Mouse (Mus musculus) gastrocnemius, adult 2 months (tissue): ENCODE measurements around the gene Fgfr2. TPM values are rescaled to one million over a fixed set of nuclear protein-coding genes. Genes with fewer than 3 reads are reported as not detected.

Source experiments
- DNase-seq: peaks from one replicate; pipeline ENCODE4 v3.0.0; 2022
- H3K27ac ChIP-seq: fragments of 200-600 bp; 2 replicates; pipeline ENCODE4 v1.8.1; 2022; ENCODE audit warnings: mild to moderate bottlenecking
- H3K4me3 ChIP-seq: fragments of 200-600 bp; 2 replicates; pipeline ENCODE4 v1.8.1; 2022; ENCODE audit warnings: mild to moderate bottlenecking, moderate library complexity
- CTCF ChIP-seq: fragments of 200-600 bp; IDR thresholded peaks from 2 replicates; pipeline ENCODE4 v1.8.1; 2022; ENCODE audit warnings: antibody characterized with exemption, mild to moderate bottlenecking, moderate library complexity
- intact Hi-C: fragments of 180-260 bp; cut with DNase I; formaldehyde crosslinking; loops from one replicate; pipeline ENCODE4 v1.15.1; 2025
- total RNA-seq, 2 experiments: library from RNA; stranded (reverse); gene quantifications; 2 replicates each; pipeline ENCODE4 v1.2.3; 2021

The Fgfr2 gene
- total RNA-seq, 2 experiments from 2014 or later: 0.15 to 0.33 TPM

GRCm38 (mm10) chr7:132380634-132381336, 742.4 kb downstream of the Fgfr2 start:
- no peak for TF ChIP-seq CTCF
- no peak for DNase-seq
- H3K27ac ChIP-seq: no peak overlapping the region
- no peak overlapping the region for H3K4me3 ChIP-seq
- intact Hi-C loops: no loop called here

GRCm38 (mm10) chr7:132377913-132378312, 745.2 kb downstream of the Fgfr2 start:
- Histone ChIP-seq H3K27ac (no peak overlapping the region), H3K4me3 (no peak overlapping the region)
- TF ChIP-seq CTCF: no peak
- intact Hi-C loops: no loop called here
- no peak for DNase-seq

GRCm38 (mm10) chr7:132373594-132374378, 749.4 kb downstream of the Fgfr2 start:
- H3K27ac ChIP-seq: no peak overlapping the region

GRCm38 (mm10) chr7:132372752-132373513, 750.2 kb downstream of the Fgfr2 start:
- intact Hi-C loops: no loop called here
- no peak for DNase-seq
- Histone ChIP-seq H3K27ac (no peak overlapping the region), H3K4me3 (no peak overlapping the region)
- TF ChIP-seq CTCF: no peak

More at GRCm38 (mm10) chr7:132373594-132374378, 749.4 kb downstream of the Fgfr2 start:
- H3K4me3 ChIP-seq: no peak overlapping the region
- intact Hi-C loops: no loop called here
- no peak for DNase-seq
- TF ChIP-seq CTCF: no peak

GRCm38 (mm10) chr7:132371832-132372231, 751.3 kb downstream of the Fgfr2 start:
- no peak overlapping the region for H3K4me3 ChIP-seq
- intact Hi-C loops: no loop called here
- no peak for TF ChIP-seq CTCF
- DNase-seq: no peak
- H3K27ac ChIP-seq: no peak overlapping the region

GRCm38 (mm10) chr7:132369784-132370183, 753.4 kb downstream of the Fgfr2 start:
- no peak overlapping the region for H3K27ac ChIP-seq
- intact Hi-C loops: no loop called here
- H3K4me3 ChIP-seq: no peak overlapping the region
- TF ChIP-seq CTCF: no peak
- no peak for DNase-seq

- H3K4me3 ChIP-seq: no peak overlapping the region
- DNase-seq: no peak
- no peak overlapping the region for H3K27ac ChIP-seq
- intact Hi-C loops: no loop called here
- no peak for TF ChIP-seq CTCF
Observed at GRCm38 (mm10) chr7:132368859-132369258, 754.3 kb downstream of the Fgfr2 start.

- no peak for DNase-seq
- no peak for TF ChIP-seq CTCF
- no peak overlapping the region for H3K27ac ChIP-seq
- H3K4me3 ChIP-seq: no peak overlapping the region
- intact Hi-C loops: no loop called here
Observed at GRCm38 (mm10) chr7:132367344-132367743, 755.8 kb downstream of the Fgfr2 start.

GRCm38 (mm10) chr7:132365703-132366384, 757.3 kb downstream of the Fgfr2 start:
- DNase-seq: no peak
- no peak overlapping the region for H3K27ac ChIP-seq
- intact Hi-C loops: no loop called here
- no peak for TF ChIP-seq CTCF
- H3K4me3 ChIP-seq: no peak overlapping the region

GRCm38 (mm10) chr7:132365111-132365510, 758.0 kb downstream of the Fgfr2 start:
- intact Hi-C loops: no loop called here
- DNase-seq: no peak
- Histone ChIP-seq H3K27ac (no peak overlapping the region), H3K4me3 (no peak overlapping the region)
- no peak for TF ChIP-seq CTCF

- H3K4me3 ChIP-seq: no peak overlapping the region
- no peak for TF ChIP-seq CTCF
- DNase-seq: no peak
- intact Hi-C loops: no loop called here
- H3K27ac ChIP-seq: no peak overlapping the region
Observed at GRCm38 (mm10) chr7:132364506-132364905, 758.6 kb downstream of the Fgfr2 start.

- DNase-seq: no peak
- no peak overlapping the region for H3K4me3 ChIP-seq
- intact Hi-C loops: no loop called here
- no peak for TF ChIP-seq CTCF
- no peak overlapping the region for H3K27ac ChIP-seq
Observed at GRCm38 (mm10) chr7:132360336-132360735, 762.8 kb downstream of the Fgfr2 start.
